Mouse (Mus musculus) left cerebral cortex, postnatal 14 days (tissue): ENCODE measurements at regions not wholly inside any gene's neighbourhood (a gene's known extent, or its start where the extent isn't known, plus 50 kb on each side); places are given as distances from the start of the nearest gene placed in this dataset.
A peak's percentile ranks its signal among the peaks of the same experiment; 100 is the strongest.

ENCODE experiments used
- DNase-seq, 2 experiments: peaks; one replicate each; pipeline ENCODE4 v3.0.0; 2021 to 2022; ENCODE audit warnings: low spot score in 2 of 2, mixed read lengths in 1 of 2
- intact Hi-C: fragments of 180-260 bp; cut with DNase I; formaldehyde crosslinking; loops from one replicate; pipeline ENCODE4 v1.15.1; 2025

GRCm38 (mm10) chr7:136130666-136131239 is 414.6 kb upstream of the Mki67 start:
- DNase-seq = no peak
- intact Hi-C loops = no loop called here

- intact Hi-C loops = no loop called here
- DNase-seq = no peak
Observed at GRCm38 (mm10) chr7:136132976-136133375, 416.8 kb upstream of the Mki67 start.

GRCm38 (mm10) chr7:136136666-136137065 is 420.5 kb upstream of the Mki67 start:
- no peak for DNase-seq
- intact Hi-C loops = no loop called here

GRCm38 (mm10) chr7:136137341-136137740 is 421.2 kb upstream of the Mki67 start:
- DNase-seq = no peak
- intact Hi-C loops = no loop called here

GRCm38 (mm10) chr7:136137831-136138602 is 421.9 kb upstream of the Mki67 start:
- no peak for DNase-seq
- intact Hi-C loops = no loop called here

- intact Hi-C loops = no loop called here
Observed at GRCm38 (mm10) chr7:136142832-136143231, 426.7 kb upstream of the Mki67 start.

GRCm38 (mm10) chr7:136150196-136150595 is 434.0 kb upstream of the Mki67 start:
- intact Hi-C loops = no loop called here
- no peak for DNase-seq

More at GRCm38 (mm10) chr7:136142832-136143231, 426.7 kb upstream of the Mki67 start:
- DNase-seq = no peak

GRCm38 (mm10) chr7:136151301-136151930 is 435.3 kb upstream of the Mki67 start:
- intact Hi-C loops = no loop called here
- no peak for DNase-seq

GRCm38 (mm10) chr7:136152470-136152869 is 436.3 kb upstream of the Mki67 start:
- DNase-seq = peak; percentile 64 to 76
- intact Hi-C loops = no loop called here

- intact Hi-C loops = no loop called here
- no peak for DNase-seq
Observed at GRCm38 (mm10) chr7:136153621-136154020, 437.5 kb upstream of the Mki67 start.

GRCm38 (mm10) chr7:136159136-136159535 is 443.0 kb upstream of the Mki67 start:
- no peak for DNase-seq
- intact Hi-C loops = no loop called here

GRCm38 (mm10) chr7:136161526-136161925 is 445.4 kb upstream of the Mki67 start:
- DNase-seq = no peak
- intact Hi-C loops = no loop called here

GRCm38 (mm10) chr7:136164834-136165233 is 448.7 kb upstream of the Mki67 start:
- DNase-seq = no peak
- intact Hi-C loops = no loop called here

GRCm38 (mm10) chr7:136169261-136169660 is 453.1 kb upstream of the Mki67 start:
- no peak for DNase-seq
- intact Hi-C loops = no loop called here

- intact Hi-C loops = no loop called here
- no peak for DNase-seq
Observed at GRCm38 (mm10) chr7:136176373-136176772, 460.2 kb upstream of the Mki67 start.

- DNase-seq = no peak
- intact Hi-C loops = no loop called here
Observed at GRCm38 (mm10) chr7:136180996-136181395, 464.8 kb upstream of the Mki67 start.

GRCm38 (mm10) chr7:136182101-136182500 is 465.9 kb upstream of the Mki67 start:
- intact Hi-C loops = no loop called here
- DNase-seq = no peak

GRCm38 (mm10) chr7:136196424-136197160 is 480.4 kb upstream of the Mki67 start:
- intact Hi-C loops = no loop called here

GRCm38 (mm10) chr7:136208879-136209278 is 492.7 kb upstream of the Mki67 start:
- intact Hi-C loops = no loop called here
- no peak for DNase-seq

More at GRCm38 (mm10) chr7:136196424-136197160, 480.4 kb upstream of the Mki67 start:
- no peak for DNase-seq
